Mouse (Mus musculus) B cell, adult 2 months (primary cell): ENCODE results near the gene Chaf1b.
A peak's percentile ranks its signal among the peaks of the same experiment; 100 is the strongest.

Experiments
- DNase-seq, 2 experiments: peaks; one replicate each; pipeline ENCODE4 v3.0.0; 2022

The Chaf1b gene

DNA sequence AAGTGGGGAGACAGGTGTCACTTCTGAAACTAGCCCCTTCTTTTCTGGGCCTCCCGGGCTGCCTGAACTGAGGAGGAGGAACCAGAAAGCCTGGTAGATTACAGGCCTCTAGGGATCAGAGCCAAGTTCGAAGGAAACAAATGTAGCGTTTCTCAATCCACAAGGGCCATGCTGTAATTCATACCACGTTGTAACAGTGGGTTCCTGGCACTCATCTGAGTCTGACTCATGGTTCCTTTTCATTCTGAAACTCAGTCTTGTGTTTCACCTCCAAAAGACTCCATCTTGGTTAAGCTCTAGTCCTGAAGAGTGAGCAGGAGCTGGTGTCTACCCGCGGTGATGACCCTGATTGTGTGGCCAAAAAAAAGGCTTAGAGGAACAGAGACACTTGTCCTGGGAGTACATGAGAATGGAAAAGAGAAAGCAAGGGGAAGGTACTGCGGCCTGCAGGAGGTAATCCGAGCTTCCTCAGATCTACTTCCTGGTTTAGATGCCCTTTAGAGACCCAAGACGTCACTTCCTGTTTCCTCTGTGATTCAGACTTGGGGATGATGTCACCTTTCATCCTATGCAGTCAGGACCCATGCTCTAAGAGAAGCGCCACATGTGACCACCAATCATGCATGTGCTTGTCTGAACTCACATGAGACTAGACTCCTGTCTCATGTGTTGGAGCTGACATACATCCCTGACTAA lies 30.3 kb downstream of the Chaf1b start:
- DNase-seq: peak; percentile 51 to 52

DNA sequence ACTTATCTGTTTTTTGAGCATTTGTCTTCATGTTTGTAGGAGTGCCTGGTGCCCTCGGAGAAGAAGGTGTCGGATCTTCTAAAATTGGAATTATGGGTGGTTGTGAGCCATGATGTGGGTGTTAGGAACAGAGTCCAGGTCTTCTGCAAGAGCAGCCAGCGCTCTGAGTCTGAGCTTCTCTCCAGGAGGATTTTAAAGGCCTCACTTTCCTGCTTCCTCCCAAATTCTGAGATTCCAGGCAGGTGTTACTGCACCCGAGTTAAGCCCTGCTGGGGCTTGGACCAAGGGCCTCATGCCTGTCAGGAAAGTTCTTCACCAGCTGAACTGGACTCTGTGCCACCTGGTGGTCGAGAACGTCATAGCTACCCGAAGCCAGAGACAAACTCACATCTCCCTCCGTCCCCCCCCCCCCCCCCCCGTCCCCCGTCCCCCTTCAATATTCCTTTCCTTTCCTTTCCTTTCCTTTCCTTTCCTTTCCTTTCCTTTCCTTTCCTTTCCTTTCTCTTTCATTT lies 31.7 kb downstream of the Chaf1b start:
- peak; percentile 66 to 73 for DNase-seq

DNA sequence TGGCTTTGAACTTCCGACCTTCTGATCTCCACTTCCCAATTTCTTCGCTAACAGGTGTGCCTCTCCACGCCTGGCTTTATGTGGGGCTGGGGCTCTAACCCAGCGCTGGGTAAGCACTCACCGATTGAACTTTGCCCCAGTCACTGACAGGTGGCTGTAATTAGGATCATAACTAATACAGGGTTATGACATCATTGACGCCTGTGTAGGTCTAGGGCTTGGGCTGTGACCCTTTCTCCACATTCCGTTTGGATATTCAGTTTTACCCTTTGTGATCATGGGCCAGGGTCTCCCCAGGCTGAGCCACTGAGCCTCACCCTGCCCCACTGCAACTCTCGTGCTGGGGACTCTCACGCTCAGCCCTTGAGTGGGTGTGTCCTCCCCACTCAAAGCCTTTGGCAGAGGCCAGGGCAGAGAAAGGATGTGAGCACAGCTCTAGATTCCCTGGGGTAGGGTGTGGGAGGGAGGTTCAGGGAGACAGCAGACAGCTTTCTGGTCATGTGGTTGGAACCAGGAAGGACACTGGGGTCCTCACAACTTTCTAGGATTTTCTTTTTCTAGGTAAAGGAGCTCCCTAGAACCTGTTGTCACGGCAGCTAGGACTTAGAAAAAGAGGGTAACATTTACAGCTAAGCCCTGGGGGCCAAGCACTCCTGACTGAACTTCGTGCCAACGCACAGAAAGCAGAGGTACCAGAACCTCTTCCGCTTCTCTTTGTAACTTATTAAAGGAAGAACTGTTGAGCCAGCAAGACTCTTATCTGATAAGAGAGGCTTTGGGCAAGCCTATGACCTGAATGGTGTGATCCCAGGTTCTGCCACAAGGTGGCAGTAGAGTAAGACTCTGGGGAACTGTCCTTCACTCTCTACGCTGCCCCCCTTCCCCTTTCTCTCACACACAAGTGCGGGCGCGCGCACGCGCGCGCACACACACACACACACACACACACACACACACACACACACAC lies 34.3 kb downstream of the Chaf1b start:
- peak; percentile 90 for DNase-seq

DNA sequence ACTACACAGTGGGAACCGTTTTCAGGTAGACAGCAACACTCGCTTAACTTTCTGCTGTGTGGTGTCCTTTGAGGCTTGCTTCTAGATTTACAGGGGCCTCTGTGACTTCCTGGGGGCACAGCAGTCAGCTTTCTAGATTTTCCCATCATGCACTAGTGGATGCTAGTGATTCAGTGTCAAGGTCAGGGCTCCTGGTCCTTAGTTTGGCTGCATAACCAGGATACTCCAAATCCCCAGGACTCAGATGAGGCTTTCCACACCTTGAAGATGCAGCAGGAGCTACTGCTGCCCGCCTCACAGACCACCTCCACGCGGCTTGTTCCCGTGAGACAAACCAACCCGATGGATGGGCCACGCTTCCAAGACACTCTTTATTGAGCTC lies 35.0 kb downstream of the Chaf1b start:
- DNase-seq: no peak

DNA sequence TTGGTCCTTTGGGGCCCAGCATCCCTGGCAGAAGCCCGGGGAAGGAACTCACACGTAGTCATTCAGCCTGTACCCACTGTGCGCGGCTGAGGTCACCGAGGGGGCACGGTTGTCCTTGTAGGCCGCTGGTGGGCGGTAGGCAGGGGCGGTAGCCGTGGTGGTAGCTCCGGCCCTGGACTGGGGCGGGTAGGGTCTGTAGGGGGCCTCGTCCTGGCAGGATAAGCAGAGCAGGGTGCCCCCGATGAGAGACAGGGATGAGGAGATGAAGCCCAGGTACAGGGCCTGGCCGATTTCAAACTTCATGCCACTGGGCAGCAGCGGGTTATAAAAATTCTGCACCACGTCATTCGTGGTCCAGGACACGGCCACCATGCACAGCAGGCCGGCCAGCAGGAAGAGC lies 35.5 kb downstream of the Chaf1b start:
- no peak for DNase-seq

DNA sequence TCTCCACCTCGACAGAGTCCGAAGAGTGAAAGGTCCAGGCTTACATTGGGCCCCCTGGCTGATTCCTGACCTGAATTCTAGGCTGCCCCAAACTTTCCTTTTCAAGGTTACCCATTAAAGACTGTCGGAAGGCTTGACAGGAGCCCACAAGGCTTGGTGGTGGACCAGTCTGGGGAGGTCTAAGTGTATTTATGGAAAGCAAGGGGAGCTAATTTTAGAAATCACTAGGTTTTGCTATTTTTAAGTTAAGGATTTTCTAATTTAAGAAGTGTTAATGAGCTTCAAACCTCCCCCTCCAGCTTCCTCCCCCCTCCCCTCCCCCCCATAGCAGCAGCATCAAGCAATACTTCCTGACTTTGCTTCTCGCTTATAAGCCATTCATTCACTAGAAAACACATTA lies 37.0 kb downstream of the Chaf1b start:
- DNase-seq: no peak

- DNase-seq: no peak
These were observed 39.2 kb downstream of the Chaf1b start for GRCm38 (mm10) chr16:93922835-93923389.

DNA sequence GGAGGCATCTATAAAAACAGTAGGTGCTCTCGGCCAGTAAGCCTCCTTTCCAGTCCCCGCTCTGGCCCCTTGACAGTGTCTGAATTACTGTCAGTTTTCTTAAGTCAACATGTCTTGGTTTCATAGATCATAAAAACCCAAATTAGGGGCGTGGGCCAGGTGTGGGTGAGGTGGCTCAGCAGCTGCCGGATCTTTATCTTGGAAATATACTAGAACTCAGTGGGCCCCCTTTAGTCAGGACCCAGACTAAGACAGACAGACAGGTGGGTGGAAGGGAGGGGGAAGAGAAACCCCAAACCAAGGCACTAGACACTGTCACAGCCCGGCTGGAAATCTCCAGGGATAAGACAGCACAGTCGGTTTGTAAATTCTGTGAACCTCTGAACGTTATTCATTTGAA lies 40.1 kb downstream of the Chaf1b start:
- no peak for DNase-seq

DNA sequence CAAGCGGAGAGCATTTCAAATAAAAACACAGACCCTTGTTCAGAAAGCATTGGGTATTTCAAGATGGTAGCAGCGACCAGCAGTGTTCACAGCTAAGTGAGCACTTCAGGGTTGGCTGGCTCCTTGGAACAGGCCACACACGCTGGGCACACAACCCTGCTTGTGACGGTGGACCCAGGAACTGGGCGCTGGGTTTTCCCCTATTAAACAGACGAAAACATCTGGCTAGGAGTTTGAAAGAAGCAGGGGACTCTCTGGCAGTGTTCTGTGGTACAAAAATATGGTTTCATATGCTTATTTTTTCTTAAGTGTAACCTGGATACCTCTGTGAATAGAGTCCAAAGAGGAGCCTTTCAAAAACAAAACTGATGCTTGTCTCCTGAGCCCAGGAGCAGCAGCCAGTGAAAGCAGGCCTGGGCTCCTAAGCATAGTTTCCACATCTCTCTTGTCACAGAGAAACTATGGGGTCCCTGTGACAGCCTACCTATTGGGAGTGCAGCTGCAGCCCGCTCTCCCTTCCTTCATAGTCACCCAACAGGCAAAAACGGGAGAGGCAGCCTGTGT lies 42.1 kb downstream of the Chaf1b start:
- no peak for DNase-seq

- no peak for DNase-seq
These were observed 45.8 kb downstream of the Chaf1b start for GRCm38 (mm10) chr16:93929370-93930032.

DNA sequence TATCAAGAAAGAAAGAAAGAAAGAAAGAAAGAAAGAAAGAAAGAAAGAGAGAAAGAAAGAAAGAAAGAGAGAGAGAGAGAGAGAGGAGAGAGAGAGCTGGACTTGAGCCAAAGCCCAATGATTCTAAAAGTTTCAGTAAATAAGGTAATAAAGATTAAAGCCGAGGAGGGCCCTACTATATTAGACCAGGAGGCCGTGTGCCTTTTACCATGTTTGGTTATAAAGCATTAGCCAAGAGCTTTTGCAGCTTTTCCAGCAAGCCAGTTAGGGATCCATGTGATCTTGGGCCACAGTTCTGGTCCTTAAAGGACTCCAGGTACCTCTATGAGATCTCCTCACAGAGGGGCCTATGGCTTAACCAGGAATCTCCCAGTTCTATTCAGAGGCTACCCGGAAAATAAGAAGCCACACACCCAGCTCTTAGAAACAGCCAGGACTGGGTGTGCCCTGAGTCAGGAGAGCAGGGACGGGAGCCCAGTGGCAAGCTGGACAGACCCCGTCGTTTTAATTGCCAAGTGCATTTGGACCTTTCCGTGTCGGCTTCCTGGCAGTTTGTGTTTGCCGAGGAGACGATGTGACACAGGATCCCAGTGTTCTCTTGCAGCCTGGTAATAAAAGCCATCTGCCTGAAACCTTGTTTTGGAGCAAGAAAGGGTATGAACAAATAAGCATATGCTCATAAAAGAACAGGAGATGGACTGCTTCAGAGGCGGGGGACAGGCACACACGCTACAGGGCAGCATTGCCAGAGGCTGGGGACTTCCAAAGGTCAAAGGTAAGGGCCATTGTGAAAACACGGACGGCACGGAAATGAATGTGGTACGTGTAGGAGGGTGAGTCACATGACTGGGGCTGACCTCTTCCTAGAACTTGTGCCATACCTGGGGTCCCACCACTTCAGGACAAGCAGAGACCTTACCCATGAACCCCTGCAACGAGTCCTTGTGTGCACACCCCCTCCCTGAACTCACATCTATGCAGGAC lies 48.8 kb downstream of the Chaf1b start:
- no peak for DNase-seq

- no peak for DNase-seq
These were observed 50.9 kb downstream of the Chaf1b start for GRCm38 (mm10) chr16:93934588-93934987.

DNA sequence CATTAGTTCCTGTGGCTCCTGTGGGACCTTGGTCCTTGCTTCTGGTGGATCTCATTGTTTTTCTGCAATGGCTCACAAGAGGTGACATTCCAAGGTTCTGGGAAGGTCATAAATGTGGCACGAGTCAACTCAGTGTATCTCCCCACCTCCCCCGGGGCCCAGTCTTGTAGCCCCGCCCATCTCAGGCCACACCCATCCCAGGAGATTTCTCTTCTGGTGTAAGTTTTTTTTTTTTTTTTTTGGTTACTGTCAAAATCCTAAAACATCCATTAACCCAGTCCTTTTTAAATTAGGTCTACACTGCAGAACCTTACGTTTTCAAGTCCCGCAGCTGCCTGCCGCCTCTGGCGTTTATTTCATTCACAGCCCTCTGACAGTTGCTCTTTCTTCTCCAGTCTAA lies 51.3 kb downstream of the Chaf1b start:
- DNase-seq: peak; percentile 61

DNA sequence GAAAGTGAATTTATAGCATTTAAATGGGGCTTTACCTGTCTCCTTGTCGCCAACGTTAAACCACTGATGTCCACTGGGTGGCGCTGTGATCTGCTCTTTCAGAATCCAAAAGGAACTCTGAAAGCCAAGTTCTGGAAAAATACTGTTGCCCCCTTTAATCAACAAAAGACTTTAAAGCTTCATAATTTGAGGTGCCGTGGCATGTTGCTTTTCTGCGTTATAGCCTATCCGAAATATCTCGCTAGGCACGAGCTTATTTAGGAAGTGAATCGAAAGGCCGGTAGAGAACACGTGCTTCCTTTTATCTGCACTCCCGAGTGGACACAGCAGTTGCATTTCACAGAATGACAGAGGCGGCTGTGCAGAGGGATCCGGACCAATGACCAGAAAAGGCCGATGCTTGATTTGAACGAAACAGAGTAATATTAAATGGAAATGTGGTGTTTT lies 54.7 kb downstream of the Chaf1b start:
- DNase-seq: peak; percentile 80 to 81

DNA sequence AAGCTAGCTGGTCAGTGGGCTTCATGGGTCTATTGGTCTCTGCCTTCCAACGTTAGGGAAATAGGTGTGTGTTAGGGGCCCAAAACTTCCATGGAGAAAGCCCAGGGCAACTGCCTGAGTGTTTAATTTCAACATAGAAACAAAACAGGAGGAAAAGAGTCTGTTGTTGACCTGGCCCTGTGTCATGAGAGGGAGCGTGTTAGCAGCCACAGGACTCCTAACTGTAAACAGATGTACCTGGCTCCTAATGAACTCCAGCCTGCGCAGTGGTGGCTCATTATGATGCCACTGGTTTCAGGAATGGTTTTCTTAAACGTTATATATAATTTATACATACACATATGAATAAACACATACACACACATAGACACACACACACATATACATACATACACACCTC lies 56.3 kb downstream of the Chaf1b start:
- DNase-seq: no peak

GRCm38 (mm10) chr16:93941781-93942567 lies 58.3 kb downstream of the Chaf1b start:
- DNase-seq: peak; percentile 12 to 19

- DNase-seq: no peak
These were observed 59.2 kb downstream of the Chaf1b start for GRCm38 (mm10) chr16:93942796-93943502.

GRCm38 (mm10) chr16:93944301-93944700 lies 60.6 kb downstream of the Chaf1b start:
- no peak for DNase-seq

DNA sequence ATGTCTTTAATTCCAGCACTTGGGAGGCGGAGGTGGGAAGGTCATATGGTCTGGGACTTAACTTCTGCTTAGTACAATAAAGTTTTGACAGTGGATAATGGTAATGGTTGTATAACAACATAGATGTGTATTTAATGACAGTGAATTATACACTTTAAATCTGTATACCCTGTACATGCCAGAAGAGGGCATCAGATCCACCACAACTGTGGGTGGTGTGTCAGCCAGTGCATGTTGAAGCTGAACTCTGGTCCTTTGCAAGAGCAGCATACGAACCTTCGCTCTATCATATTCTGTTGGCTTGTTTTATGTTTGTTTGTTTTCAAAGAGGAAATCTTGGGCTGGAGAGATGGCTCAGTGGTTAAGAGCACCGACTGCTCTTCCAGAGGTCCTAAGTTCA lies 63.7 kb downstream of the Chaf1b start:
- DNase-seq: no peak
